Mouse (Mus musculus) lung, embryonic 14.5 days (tissue): Measurements from ENCODE around the gene Uhmk1. TPM values are rescaled to one million over a fixed set of nuclear protein-coding genes. Genes with fewer than 3 reads are reported as not detected.
A peak's percentile ranks its signal among the peaks of the same experiment; 100 is the strongest.

Source experiments
- ATAC-seq: fragments of 200-750 bp; cut with Nextera tagmentation; 2 replicates; pipeline ENCODE4 v1.8.0; 2017; ENCODE audit warnings: mild to moderate bottlenecking, moderate TSS enrichment, moderate library complexity; ENCODE audit not compliant: insufficient read depth
- DNase-seq: peaks from one replicate; pipeline ENCODE4 v3.0.0-alpha.2; 2015
- H3K27ac ChIP-seq: fragments of 300-500 bp; sonication (generic); 2 replicates; pipeline ENCODE4 v1.5.1; 2014; ENCODE audit warnings: low read depth, mild to moderate bottlenecking, moderate library complexity
- H3K27me3 ChIP-seq: fragments of 300-500 bp; sonication (generic); 2 replicates; pipeline ENCODE4 v1.6.1; 2014; ENCODE audit warnings: low read length, control low read depth; ENCODE audit not compliant: insufficient read depth
- H3K36me3 ChIP-seq: fragments of 300-500 bp; sonication (generic); 2 replicates; pipeline ENCODE4 v1.6.1; 2014; ENCODE audit warnings: control low read depth; ENCODE audit not compliant: insufficient read depth
- H3K4me1 ChIP-seq: fragments of 300-500 bp; sonication (generic); 2 replicates; pipeline ENCODE4 v1.6.1; 2014; ENCODE audit warnings: antibody characterized with exemption, control low read depth; ENCODE audit not compliant: insufficient read depth
- H3K4me2 ChIP-seq: fragments of 300-500 bp; sonication (generic); 2 replicates; pipeline ENCODE4 v1.6.1; 2014; ENCODE audit warnings: mild to moderate bottlenecking
- H3K4me3 ChIP-seq: fragments of 300-500 bp; sonication (generic); 2 replicates; pipeline ENCODE4 v1.5.1; 2014; ENCODE audit warnings: low read depth, low read length
- H3K9ac ChIP-seq: fragments of 300-500 bp; sonication (generic); 2 replicates; pipeline ENCODE4 v1.6.1; 2014
- H3K9me3 ChIP-seq: fragments of 300-500 bp; sonication (generic); 2 replicates; pipeline ENCODE4 v1.6.1; 2016; ENCODE audit warnings: low read depth, low read length, control low read depth
- CTCF ChIP-seq: IDR thresholded peaks from 2 replicates; pipeline ENCODE4 v1.5.1; 2016; ENCODE audit warnings: antibody characterized with exemption, low read depth
- WGBS: fragments of 180-500 bp; shearing (Covaris S2); extraction: QIAGEN DNeasy Blood & Tissue Kit; methylation state at CpG from one replicate; pipeline ENCODE4 v1.1.7; 2014; 5-methylcytosine and 5-hydroxymethylcytosine counted together
- polyA plus RNA-seq: library from polyadenylated mRNA; unstranded; fragments of >200 nt; fragmentation: Nextera tagmentation; extraction: Ambion mirVana; gene quantifications from 2 replicates; pipeline ENCODE4 v1.2.1, GENCODE M21; 2014

Uhmk1 gene
- polyA plus RNA-seq, 1 experiment from 2014 or later = 12.3 TPM

DNA sequence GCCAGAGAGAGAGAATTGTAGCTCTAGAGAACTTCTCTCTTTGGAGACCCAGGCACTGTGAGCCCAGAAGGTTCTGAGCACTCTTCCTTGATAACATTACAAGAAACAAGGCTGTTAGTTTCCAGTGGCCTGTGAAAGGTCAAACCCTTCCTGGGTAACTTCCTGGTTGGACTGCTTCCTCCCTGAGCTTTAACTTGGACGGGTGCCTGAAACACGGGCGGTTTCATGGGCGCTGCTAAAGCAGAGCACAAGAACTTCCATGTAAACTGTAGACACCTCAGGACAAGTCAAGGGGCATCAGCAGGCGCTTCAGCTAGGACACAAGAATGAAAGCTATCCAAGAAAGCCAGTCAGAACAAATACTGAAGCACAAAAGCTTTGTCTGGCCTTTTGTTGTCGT is 53.3 kb downstream of the Uhmk1 start:
- peaks cover 52% of the 10 kb centered on the region for H3K36me3 ChIP-seq
- DNase-seq (peak; percentile 30), ATAC-seq (no peak)
- WGBS = 67% methylated on average over 6 of the region's 6 CpGs
- H3K27me3 ChIP-seq = no peaks in the 10 kb centered on the region
- H3K9ac ChIP-seq = no peak overlapping the region
- H3K4me3 ChIP-seq = no peak overlapping the region
- H3K4me1 ChIP-seq = no peaks in the 10 kb centered on the region; the same call in 1 of the 2 replicates
- H3K9me3 ChIP-seq = no peaks in the 10 kb centered on the region
- H3K27ac ChIP-seq = no peak overlapping the region
- no peak for TF ChIP-seq CTCF
- H3K4me2 ChIP-seq = no peak overlapping the region

DNA sequence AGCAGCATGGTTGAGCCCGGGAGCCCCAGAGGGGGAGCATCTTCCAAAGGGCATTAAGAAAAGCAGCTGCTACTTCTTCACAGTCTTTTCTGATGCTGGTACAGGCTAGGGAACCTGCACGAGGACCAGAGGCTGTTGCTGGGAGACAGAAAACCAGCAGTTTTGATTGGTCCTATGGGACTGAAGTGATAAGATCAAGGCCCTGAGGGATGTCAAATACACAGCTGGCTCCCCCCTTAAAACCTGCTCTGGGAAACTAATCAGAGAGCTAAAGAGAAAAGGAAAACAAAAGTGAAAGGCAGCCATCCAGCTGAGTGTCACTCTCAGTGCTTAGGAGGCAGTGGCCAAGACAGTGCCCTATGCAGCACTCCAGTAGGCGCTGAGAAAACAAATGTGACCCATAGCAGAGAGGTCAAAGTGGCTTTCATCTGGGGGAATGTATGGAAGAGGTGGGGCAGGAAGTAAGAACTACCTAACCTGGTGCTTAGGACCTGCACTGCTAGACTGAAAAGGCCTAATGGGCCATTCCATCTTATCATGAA is 54.7 kb downstream of the Uhmk1 start:
- H3K4me1 ChIP-seq = no peaks in the 10 kb centered on the region; the same call in 1 of the 2 replicates
- peaks cover 49% of the 10 kb centered on the region for H3K36me3 ChIP-seq
- H3K27me3 ChIP-seq = no peaks in the 10 kb centered on the region
- no peaks in the 10 kb centered on the region for H3K9me3 ChIP-seq
- H3K9ac ChIP-seq = no peak overlapping the region
- no peak for ATAC-seq
- H3K4me2 ChIP-seq = no peak overlapping the region
- no peak for TF ChIP-seq CTCF
- H3K27ac ChIP-seq = no peak overlapping the region
- DNase-seq = no peak
- H3K4me3 ChIP-seq = no peak overlapping the region
- 46% methylated on average over 3 of the region's 3 CpGs for WGBS

DNA sequence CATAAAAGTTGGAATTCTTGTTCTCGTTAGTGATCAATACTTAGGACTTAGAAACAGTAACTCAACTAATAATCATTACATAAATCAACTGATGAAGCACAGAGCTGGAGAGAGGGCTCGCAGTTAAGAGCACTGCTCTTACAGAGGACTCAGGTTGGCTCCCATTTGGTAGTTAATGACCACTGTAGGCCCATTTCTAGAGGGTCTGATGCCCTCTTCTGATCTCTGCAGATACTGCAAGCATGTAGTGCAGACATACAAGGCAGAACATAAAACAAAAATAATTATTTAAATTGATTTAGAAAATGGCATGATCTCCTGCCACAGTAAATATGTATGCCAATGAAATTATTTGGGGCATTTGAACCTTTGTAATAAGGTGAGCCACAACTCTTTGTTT is 55.5 kb downstream of the Uhmk1 start:
- 88% methylated on average over 2 of the region's 2 CpGs for WGBS
- no peak overlapping the region for H3K9ac ChIP-seq
- TF ChIP-seq CTCF = 0 out of 2 replicates have a peak, but pooled peaks have one; percentile 4
- no peaks in the 10 kb centered on the region; the same call in 1 of the 2 replicates for H3K4me1 ChIP-seq
- H3K4me3 ChIP-seq = no peak overlapping the region
- no peak for DNase-seq
- no peaks in the 10 kb centered on the region for H3K9me3 ChIP-seq
- ATAC-seq = no peak
- peaks cover 46% of the 10 kb centered on the region for H3K36me3 ChIP-seq
- H3K27ac ChIP-seq = no peak overlapping the region
- H3K4me2 ChIP-seq = no peak overlapping the region
- no peaks in the 10 kb centered on the region for H3K27me3 ChIP-seq

DNA sequence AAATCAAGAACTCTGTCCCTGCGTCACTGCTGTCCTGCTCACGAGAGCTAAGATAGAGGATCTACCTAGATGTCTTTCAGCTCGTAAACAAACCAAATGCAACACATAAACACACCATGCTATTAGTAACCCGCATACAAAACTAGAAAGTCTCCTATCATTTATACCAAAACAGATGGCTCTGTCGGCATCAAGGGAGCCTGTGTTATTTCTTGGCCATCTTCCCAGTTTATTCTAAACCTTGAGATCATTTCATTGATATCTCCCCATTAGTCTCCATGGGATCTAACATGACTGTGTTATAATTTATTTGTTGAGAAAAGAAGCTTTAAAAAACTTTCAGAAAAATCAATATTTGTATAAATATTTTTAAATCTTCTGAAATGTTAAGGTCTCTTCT is 59.4 kb downstream of the Uhmk1 start:
- H3K9ac ChIP-seq = no peak overlapping the region
- no peak for TF ChIP-seq CTCF
- no peaks in the 10 kb centered on the region for H3K9me3 ChIP-seq
- H3K27ac ChIP-seq = no peak overlapping the region
- no peak overlapping the region for H3K4me3 ChIP-seq
- H3K36me3 ChIP-seq = peaks cover 40% of the 10 kb centered on the region
- DNase-seq = no peak
- H3K4me2 ChIP-seq = no peak overlapping the region
- 58% methylated on average over 5 of the region's 5 CpGs for WGBS
- H3K4me1 ChIP-seq = no peaks in the 10 kb centered on the region
- ATAC-seq = no peak
- H3K27me3 ChIP-seq = no peaks in the 10 kb centered on the region

DNA sequence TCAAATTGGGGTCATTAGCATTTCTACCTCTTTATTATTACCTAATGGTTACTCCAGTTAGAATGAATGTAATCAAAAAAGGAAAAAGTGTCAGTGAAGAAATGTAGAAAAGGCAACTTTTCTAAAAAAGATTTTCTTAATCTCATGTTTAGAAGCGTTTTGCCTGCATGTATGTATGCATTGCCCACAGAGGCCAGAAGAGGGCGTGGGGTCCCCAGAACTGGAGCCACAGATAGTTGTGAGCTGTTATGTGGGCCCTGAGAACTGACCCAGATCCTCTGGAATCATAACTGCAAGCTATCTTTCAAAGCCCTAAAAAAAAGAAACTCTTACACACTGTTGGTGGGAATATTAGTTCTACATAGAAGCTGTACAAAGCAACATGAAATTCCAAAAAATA is 59.9 kb downstream of the Uhmk1 start:
- Histone ChIP-seq H3K4me1 (no peaks in the 10 kb centered on the region), H3K27ac (no peak overlapping the region), H3K9ac (no peak overlapping the region), H3K27me3 (no peaks in the 10 kb centered on the region), H3K36me3 (peaks cover 36% of the 10 kb centered on the region), H3K4me3 (no peak overlapping the region), H3K4me2 (no peak overlapping the region), H3K9me3 (no peaks in the 10 kb centered on the region)
- TF ChIP-seq CTCF = peak; percentile 26; the same call in 1 of the 2 replicates
- DNase-seq = no peak
- 73% methylated on average over 2 of the region's 2 CpGs for WGBS
- ATAC-seq = no peak

DNA sequence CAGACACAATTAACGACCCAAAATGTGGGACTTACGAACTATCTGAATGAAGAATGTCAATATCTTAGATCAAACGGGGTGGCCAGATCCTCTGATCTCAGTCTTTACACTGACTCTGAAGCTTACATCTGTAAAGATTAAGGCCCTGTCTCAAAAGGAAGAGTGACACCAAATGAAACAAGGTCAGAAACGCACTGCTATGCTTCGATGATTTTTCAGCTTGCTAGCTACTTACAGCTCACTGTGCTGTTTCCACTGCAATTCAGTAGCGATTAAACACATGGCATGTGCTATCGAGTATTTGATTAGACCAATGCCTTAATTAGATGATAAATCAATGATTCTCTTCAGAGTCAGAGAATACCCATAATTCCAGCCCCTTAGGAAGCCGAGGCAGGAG is 61.2 kb downstream of the Uhmk1 start:
- no peak overlapping the region for H3K4me3 ChIP-seq
- H3K27me3 ChIP-seq = no peaks in the 10 kb centered on the region
- DNase-seq (no peak), ATAC-seq (no peak)
- H3K9me3 ChIP-seq = no peaks in the 10 kb centered on the region
- no peaks in the 10 kb centered on the region for H3K4me1 ChIP-seq
- H3K4me2 ChIP-seq = no peak overlapping the region
- H3K9ac ChIP-seq = no peak overlapping the region
- WGBS = 68% methylated on average over 8 of the region's 8 CpGs
- peaks cover 39% of the 10 kb centered on the region for H3K36me3 ChIP-seq
- H3K27ac ChIP-seq = no peak overlapping the region
- no peak for TF ChIP-seq CTCF

DNA sequence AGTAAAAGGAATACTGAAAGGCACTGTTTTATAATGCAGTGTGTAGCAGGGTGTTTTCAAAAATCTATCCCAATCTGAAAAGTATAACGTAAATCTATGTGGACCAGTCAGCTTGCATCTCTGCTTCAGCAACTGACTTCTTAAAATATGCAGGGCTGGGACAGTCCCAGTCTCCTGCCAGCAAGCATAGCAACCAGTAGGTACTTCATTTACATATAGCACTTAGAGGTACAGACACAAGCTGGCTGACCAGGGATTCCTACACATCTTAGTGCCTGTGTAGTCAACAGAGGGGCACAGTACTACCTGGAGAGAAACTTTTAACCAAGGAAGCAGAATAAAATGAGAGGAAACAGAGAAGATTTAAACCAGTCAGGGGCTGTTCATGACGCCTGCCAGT is 62.6 kb downstream of the Uhmk1 start:
- WGBS = 82% methylated on average over 2 of the region's 2 CpGs
- H3K9me3 ChIP-seq = no peaks in the 10 kb centered on the region
- no peak for ATAC-seq

DNA sequence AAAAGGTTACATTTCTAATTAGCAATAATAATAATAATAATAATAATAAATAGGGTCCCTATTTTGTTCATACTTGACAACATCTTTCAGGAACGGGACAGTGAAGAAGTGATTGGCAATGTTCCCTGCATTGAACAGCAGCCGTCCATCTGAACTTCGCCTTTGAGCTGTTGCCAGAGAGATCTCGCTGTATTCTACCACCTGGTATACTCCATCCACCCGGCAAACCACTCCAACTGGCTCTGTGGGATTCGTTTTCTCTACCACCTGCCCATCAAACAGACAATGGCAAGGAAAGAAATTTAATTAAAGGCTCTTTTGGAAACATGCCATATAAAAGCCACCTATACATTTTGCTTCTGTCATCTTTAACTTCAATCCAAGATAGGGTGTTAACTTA is 64.3 kb downstream of the Uhmk1 start:
- H3K36me3 ChIP-seq = peaks cover 29% of the 10 kb centered on the region; the same call in 1 of the 2 replicates
- no peak for ATAC-seq

More for the DNA sequence above, 62.6 kb downstream of the Uhmk1 start:
- TF ChIP-seq CTCF = no peak
- no peak overlapping the region for H3K27ac ChIP-seq
- H3K9ac ChIP-seq = no peak overlapping the region
- DNase-seq = no peak
- H3K4me3 ChIP-seq = no peak overlapping the region
- no peaks in the 10 kb centered on the region for H3K27me3 ChIP-seq
- H3K4me1 ChIP-seq = no peaks in the 10 kb centered on the region
- no peak overlapping the region for H3K4me2 ChIP-seq
- peaks cover 38% of the 10 kb centered on the region; the same call in 1 of the 2 replicates for H3K36me3 ChIP-seq

More for the DNA sequence above, 64.3 kb downstream of the Uhmk1 start:
- no peak for DNase-seq
- H3K27me3 ChIP-seq = no peaks in the 10 kb centered on the region
- H3K4me2 ChIP-seq = no peak overlapping the region
- H3K4me3 ChIP-seq = no peak overlapping the region
- TF ChIP-seq CTCF = no peak
- no peaks in the 10 kb centered on the region for H3K9me3 ChIP-seq
- 79% methylated on average over 6 of the region's 6 CpGs for WGBS
- no peaks in the 10 kb centered on the region for H3K4me1 ChIP-seq
- no peak overlapping the region for H3K9ac ChIP-seq
- no peak overlapping the region for H3K27ac ChIP-seq
